Comparison of ENCODE assay signal across 19 mouse cellular contexts in genomic region chr11:4660309-4661025, GRCm38 (mm10). TPM values are rescaled to one million over a fixed set of nuclear protein-coding genes. Genes with fewer than 3 reads are reported as not detected.
DNase-seq lines count a peak whose midpoint lies in the region; ATAC-seq and TF ChIP-seq lines count a peak whose summit lies in the region.
"Had no signal": no experiment of that assay in that cellular context is flagged by ENCODE, and none has a peak within 500 bp of the region (broad histone marks: within the 10 kb centered on the region; RNA-seq: fewer than 3 reads in every experiment).

No protein-coding gene starts in this region.

- 0 out of 2 replicates have a peak, but pooled peaks cover 4% of the 10 kb centered on the region for H3K4me1 ChIP-seq in hindbrain, embryonic 15.5 days (replicated peaks)
- H3K4me1 ChIP-seq in hindbrain, embryonic 14.5 days (replicated peaks; ENCODE audit: control insufficient read depth, insufficient read depth, low read length) = no peaks in the 10 kb centered on the region
- H3K4me1 ChIP-seq in stomach, postnatal 0 days (replicated peaks; ENCODE audit: control insufficient read depth, insufficient read depth) = no peaks in the 10 kb centered on the region
- no peaks in the 10 kb centered on the region for H3K4me1 ChIP-seq in kidney, embryonic 16.5 days (ENCODE audit: insufficient read depth, low read length)
- H3K4me1 ChIP-seq: embryonic facial prominence, embryonic 10.5 days; heart, embryonic 15.5 days; midbrain, embryonic 10.5 days had no signal

- intact Hi-C loops in gastrocnemius, postnatal 36 days (cut with DNase I) = no loop called here

- no peaks in the 10 kb centered on the region for H3K27me3 ChIP-seq in hindbrain, embryonic 15.5 days
- H3K27me3 ChIP-seq in hindbrain, embryonic 14.5 days (ENCODE audit: control insufficient read depth, insufficient read depth, low read length) = no peaks in the 10 kb centered on the region
- H3K27me3 ChIP-seq in stomach, postnatal 0 days (ENCODE audit: control insufficient read depth, insufficient read depth, low read length) = no peaks in the 10 kb centered on the region
- no peaks in the 10 kb centered on the region for H3K27me3 ChIP-seq in kidney, embryonic 16.5 days (ENCODE audit: insufficient read depth, low read length)
- H3K27me3 ChIP-seq: heart, embryonic 15.5 days had no signal

- no peak for DNase-seq in hindbrain, embryonic 14.5 days (ENCODE audit: low spot score)
- DNase-seq in right cerebral cortex, postnatal 10 days (ENCODE audit: low spot score in 2 of 2) = peak; percentile 40 to 53
- no peak for DNase-seq in right cerebral cortex, postnatal 36 days (ENCODE audit: low spot score in 2 of 2)
- DNase-seq in stomach, postnatal 0 days (ENCODE audit: low spot score) = no peak
- no peak for DNase-seq in gastrocnemius, postnatal 36 days
- DNase-seq: adrenal gland, postnatal 25 days; cerebellum, adult 18-20 months; kidney, postnatal 4 days; lung, embryonic 14.5 days had no signal

- no peak overlapping the region for H3K27ac ChIP-seq in hindbrain, embryonic 15.5 days (replicated peaks)
- H3K27ac ChIP-seq in hindbrain, embryonic 14.5 days = no peak overlapping the region
- peak overlapping the region; percentile 49; the same call in 1 of the 2 replicates for H3K27ac ChIP-seq in stomach, postnatal 0 days (replicated peaks)
- H3K27ac ChIP-seq in kidney, embryonic 16.5 days (ENCODE audit: low read length) = no peak overlapping the region
- H3K27ac ChIP-seq: embryonic facial prominence, embryonic 10.5 days; heart, embryonic 15.5 days; midbrain, embryonic 10.5 days had no signal

- no peak overlapping the region for H3K4me3 ChIP-seq in hindbrain, embryonic 15.5 days
- no peak overlapping the region for H3K4me3 ChIP-seq in hindbrain, embryonic 14.5 days (replicated peaks; ENCODE audit: low read length)
- H3K4me3 ChIP-seq in stomach, postnatal 0 days (ENCODE audit: low read depth, low read length) = no peak overlapping the region
- H3K4me3 ChIP-seq in kidney, embryonic 16.5 days (ENCODE audit: low read length) = no peak overlapping the region
- H3K4me3 ChIP-seq: embryonic facial prominence, embryonic 10.5 days; heart, embryonic 15.5 days; midbrain, embryonic 10.5 days had no signal

- H3K4me2 ChIP-seq in hindbrain, embryonic 15.5 days = no peak overlapping the region
- H3K4me2 ChIP-seq in hindbrain, embryonic 14.5 days (replicated peaks) = no peak overlapping the region
- no peak overlapping the region for H3K4me2 ChIP-seq in stomach, postnatal 0 days (replicated peaks; ENCODE audit: low read depth)
- no peak overlapping the region for H3K4me2 ChIP-seq in kidney, embryonic 16.5 days (replicated peaks; ENCODE audit: low read depth, low read length)
- H3K4me2 ChIP-seq: heart, embryonic 15.5 days; lung, embryonic 14.5 days had no signal

- no peak overlapping the region for H3K9ac ChIP-seq in hindbrain, embryonic 15.5 days
- H3K9ac ChIP-seq in hindbrain, embryonic 14.5 days = no peak overlapping the region
- H3K9ac ChIP-seq in stomach, postnatal 0 days (ENCODE audit: low read length) = no peak overlapping the region
- H3K9ac ChIP-seq in kidney, embryonic 16.5 days (replicated peaks; ENCODE audit: low read length) = no peak overlapping the region
- H3K9ac ChIP-seq: heart, embryonic 15.5 days; lung, embryonic 14.5 days had no signal

- no peak for TF ChIP-seq EP300 in stomach, postnatal 0 days (optimal IDR thresholded peaks at IDR 0.05)

- H3K36me3 ChIP-seq in hindbrain, embryonic 15.5 days = peaks cover 34% of the 10 kb centered on the region
- peaks cover 65% of the 10 kb centered on the region for H3K36me3 ChIP-seq in hindbrain, embryonic 14.5 days (replicated peaks; ENCODE audit: control insufficient read depth, insufficient read depth)
- peaks cover 3% of the 10 kb centered on the region; the same call in 1 of the 2 replicates for H3K36me3 ChIP-seq in stomach, postnatal 0 days (ENCODE audit: control insufficient read depth, insufficient read depth, low read length)
- peaks cover 35% of the 10 kb centered on the region for H3K36me3 ChIP-seq in kidney, embryonic 16.5 days (ENCODE audit: insufficient read depth, low read length)

- no peak for TF ChIP-seq CTCF in stomach, postnatal 0 days (IDR thresholded peaks at IDR 0.05; ENCODE audit: low read depth)

- 74% methylated on average over 7 of the region's 7 CpGs for WGBS in hindbrain, embryonic 15.5 days
- 84% methylated on average over 7 of the region's 7 CpGs for WGBS in hindbrain, embryonic 14.5 days
- 81% methylated on average over 7 of the region's 7 CpGs for WGBS in stomach, postnatal 0 days
- 87% methylated on average over 7 of the region's 7 CpGs for WGBS in kidney, embryonic 16.5 days

- 0 out of 2 replicates have a peak, but pooled peaks have one; percentile 48 for ATAC-seq in hindbrain, embryonic 15.5 days (ENCODE audit: low FRiP score, low read depth)
- ATAC-seq in hindbrain, embryonic 14.5 days (ENCODE audit: low FRiP score) = no peak
- 0 out of 2 replicates have a peak, but pooled peaks have one; percentile 18 for ATAC-seq in erythroblast, adult 5-6 weeks (replicated peaks; ENCODE audit: low FRiP score, poor library complexity, severe bottlenecking)
- no peak for ATAC-seq in stomach, postnatal 0 days (ENCODE audit: low FRiP score, low TSS enrichment)
- no peak for ATAC-seq in kidney, embryonic 16.5 days (ENCODE audit: low FRiP score, low TSS enrichment)

- no peaks in the 10 kb centered on the region for H3K9me3 ChIP-seq in hindbrain, embryonic 15.5 days
- no peaks in the 10 kb centered on the region for H3K9me3 ChIP-seq in hindbrain, embryonic 14.5 days (ENCODE audit: control insufficient read depth, low read length)
- no peaks in the 10 kb centered on the region for H3K9me3 ChIP-seq in stomach, postnatal 0 days (ENCODE audit: control insufficient read depth, low read length)
- H3K9me3 ChIP-seq in kidney, embryonic 16.5 days (ENCODE audit: low read length) = no peaks in the 10 kb centered on the region
- H3K9me3 ChIP-seq: embryonic facial prominence, embryonic 10.5 days; heart, embryonic 15.5 days; midbrain, embryonic 10.5 days had no signal

RNA-seq across cellular contexts. Expression of gene Ascc2, which starts 22.9 kb away (rescaled TPM):
- 21.1 and 21.4 TPM in 2 replicates for polyA plus RNA-seq in hindbrain, embryonic 15.5 days (2015; fragmentation: Nextera tagmentation; extraction: Ambion mirVana)
- polyA plus RNA-seq in hindbrain, embryonic 14.5 days (2014; fragmentation: Nextera tagmentation; extraction: Ambion mirVana) = 19.5 and 20.2 TPM in 2 replicates
- 5.6 and 13.4 TPM in 2 replicates for total RNA-seq in erythroblast, adult 5-6 weeks (2015; ENCODE audit: low replicate concordance)
- total RNA-seq in erythroblast, adult 5-6 weeks (2017; ENCODE audit: low replicate concordance) = 14.4 and 17.8 TPM in 2 replicates
- 20.2 and 21.4 TPM in 2 replicates for polyA plus RNA-seq in stomach, postnatal 0 days (2015; fragmentation: Nextera tagmentation; extraction: Ambion mirVana)
- 33.4 and 36.0 TPM in 2 replicates for polyA plus RNA-seq in kidney, embryonic 16.5 days (2015; fragmentation: Nextera tagmentation; extraction: Ambion mirVana)
- total RNA-seq in gastrocnemius, postnatal 36 days (2021) = 10 to 100 TPM; 13.3 to 16.1 TPM

RNA-seq across cellular contexts. Expression of gene Gm11032, which starts 40.6 kb away (rescaled TPM):
- polyA plus RNA-seq in hindbrain, embryonic 15.5 days (2015; fragmentation: Nextera tagmentation; extraction: Ambion mirVana) = not detected in 2 replicates
- not detected in 2 replicates for polyA plus RNA-seq in hindbrain, embryonic 14.5 days (2014; fragmentation: Nextera tagmentation; extraction: Ambion mirVana)
- total RNA-seq in erythroblast, adult 5-6 weeks (2015; ENCODE audit: low replicate concordance) = not detected in 2 replicates
- total RNA-seq in erythroblast, adult 5-6 weeks (2017; ENCODE audit: low replicate concordance) = not detected in 2 replicates
- not detected in 2 replicates for polyA plus RNA-seq in stomach, postnatal 0 days (2015; fragmentation: Nextera tagmentation; extraction: Ambion mirVana)
- not detected in 2 replicates for polyA plus RNA-seq in kidney, embryonic 16.5 days (2015; fragmentation: Nextera tagmentation; extraction: Ambion mirVana)
- not detected for total RNA-seq in gastrocnemius, postnatal 36 days (2021)
- total RNA-seq: adrenal gland, postnatal 25 days; gastrocnemius, postnatal 4 days; left cerebral cortex, postnatal 14 days had no signal
- polyA plus RNA-seq: embryonic facial prominence, embryonic 10.5 days; heart, embryonic 15.5 days; intestine, embryonic 14.5 days; lung, embryonic 14.5 days; midbrain, embryonic 10.5 days; testis, adult 2 months had no signal

RNA-seq across cellular contexts. Expression of gene Uqcr10, which starts 43.7 kb away (rescaled TPM):
- 678 and 743 TPM in 2 replicates for polyA plus RNA-seq in hindbrain, embryonic 15.5 days (2015; fragmentation: Nextera tagmentation; extraction: Ambion mirVana)
- polyA plus RNA-seq in hindbrain, embryonic 14.5 days (2014; fragmentation: Nextera tagmentation; extraction: Ambion mirVana) = 603 and 721 TPM in 2 replicates
- total RNA-seq in erythroblast, adult 5-6 weeks (2015; ENCODE audit: low replicate concordance) = 44.0 and 50.6 TPM in 2 replicates
- 12.3 and 48.8 TPM in 2 replicates for total RNA-seq in erythroblast, adult 5-6 weeks (2017; ENCODE audit: low replicate concordance)
- polyA plus RNA-seq in stomach, postnatal 0 days (2015; fragmentation: Nextera tagmentation; extraction: Ambion mirVana) = 1,477 and 1,517 TPM in 2 replicates
- polyA plus RNA-seq in kidney, embryonic 16.5 days (2015; fragmentation: Nextera tagmentation; extraction: Ambion mirVana) = 915 and 962 TPM in 2 replicates
- 1,000 to 10,000 TPM in 1 of 2 experiments, 100 to 1,000 TPM in 1; 914 to 1,010 TPM for total RNA-seq in gastrocnemius, postnatal 36 days (2021)

RNA-seq across cellular contexts. Expression of gene Zmat5, which starts 44.0 kb away (rescaled TPM):
- polyA plus RNA-seq in hindbrain, embryonic 15.5 days (2015; fragmentation: Nextera tagmentation; extraction: Ambion mirVana) = 62.2 and 63.8 TPM in 2 replicates
- 57.3 and 58.3 TPM in 2 replicates for polyA plus RNA-seq in hindbrain, embryonic 14.5 days (2014; fragmentation: Nextera tagmentation; extraction: Ambion mirVana)
- total RNA-seq in erythroblast, adult 5-6 weeks (2015; ENCODE audit: low replicate concordance) = 10.7 and 15.0 TPM in 2 replicates
- total RNA-seq in erythroblast, adult 5-6 weeks (2017; ENCODE audit: low replicate concordance) = 2.1 and 2.7 TPM in 2 replicates
- polyA plus RNA-seq in stomach, postnatal 0 days (2015; fragmentation: Nextera tagmentation; extraction: Ambion mirVana) = 57.4 and 63.5 TPM in 2 replicates
- 70.9 and 71.8 TPM in 2 replicates for polyA plus RNA-seq in kidney, embryonic 16.5 days (2015; fragmentation: Nextera tagmentation; extraction: Ambion mirVana)
- 10 to 100 TPM; 20.7 to 22.9 TPM for total RNA-seq in gastrocnemius, postnatal 36 days (2021)

Comparison
In these comparisons a context has a peak if more than half of its experiments do, and no peak if none do; other contexts are left out.
1. ATAC-seq: peak in hindbrain, embryonic 15.5 days (single experiment) and erythroblast, adult 5-6 weeks (single experiment); none in hindbrain, embryonic 14.5 days (single experiment), stomach, postnatal 0 days (single experiment) and kidney, embryonic 16.5 days (single experiment).
2. DNase-seq: peak in right cerebral cortex, postnatal 10 days (2 of 2); none in hindbrain, embryonic 14.5 days (single experiment), right cerebral cortex, postnatal 36 days (0 of 2), stomach, postnatal 0 days (single experiment) and gastrocnemius, postnatal 36 days (0 of 2).